Mouse (Mus musculus) lung, adult 2 months (tissue): ENCODE measurements around the gene Fgf11. TPM values are rescaled to one million over a fixed set of nuclear protein-coding genes. Genes with fewer than 3 reads are reported as not detected.

Source experiments
- DNase-seq: peaks from one replicate; pipeline ENCODE4 v3.0.0; 2022
- H3K4me1 ChIP-seq: fragments of 200-500 bp; 2 replicates; pipeline ENCODE4 v1.6.1; 2011; ENCODE audit warnings: low read length; ENCODE audit not compliant: control insufficient read depth, insufficient read depth
- H3K4me3 ChIP-seq: fragments of 200-500 bp; replicated peaks from 2 replicates; pipeline ENCODE3; 2011; ENCODE audit warnings: low read depth, mild to moderate bottlenecking, control low read depth, low read length; ENCODE audit errors: extremely low read depth
- CTCF ChIP-seq: fragments of 200-500 bp; IDR thresholded peaks from 2 replicates; pipeline ENCODE4 v1.5.1; 2011; ENCODE audit warnings: mild to moderate bottlenecking, low read length, control low read depth; ENCODE audit not compliant: insufficient read depth
- POLR2A ChIP-seq: fragments of 200-500 bp; IDR thresholded peaks from 2 replicates; pipeline ENCODE4 v1.6.1; 2011; ENCODE audit warnings: low read depth, mild to moderate bottlenecking, control low read depth, low read length, borderline replicate concordance; ENCODE audit errors: extremely low read depth
- WGBS: fragments of 180-500 bp; shearing (Covaris S2); methylation state at CpG from one replicate; pipeline ENCODE4 v1.1.7; 2018; 5-methylcytosine and 5-hydroxymethylcytosine counted together
- polyA plus RNA-seq: library from polyadenylated mRNA; depleted of rRNA; stranded (reverse); fragments of >200 nt; gene quantifications from 2 replicates; pipeline ENCODE4 v1.2.3, GENCODE M21; 2012

The Fgf11 gene
- polyA plus RNA-seq, 1 experiment = 8.0 TPM

GRCm38 (mm10) chr11:69822080-69822479 lies 20.4 kb upstream of the Fgf11 start, which contains the start of gene Spem1:
Spem1 (minus strand) TSS chr11:69822180.
- no peak for TF ChIP-seq POLR2A
- no peak for TF ChIP-seq CTCF
- no peak for DNase-seq
- 92% methylated on average over 3 of the region's 3 CpGs for WGBS
- Histone ChIP-seq H3K4me1 (no peaks in the 10 kb centered on the region), H3K4me3 (no peak within 1 kb of the TSS)

GRCm38 (mm10) chr11:69818871-69819270 lies 17.2 kb upstream of the Fgf11 start:
- no peak overlapping the region for H3K4me3 ChIP-seq
- no peak for DNase-seq
- no peaks in the 10 kb centered on the region for H3K4me1 ChIP-seq
- TF ChIP-seq POLR2A (no peak), CTCF (no peak)
- 83% methylated on average over 8 of the region's 8 CpGs for WGBS

GRCm38 (mm10) chr11:69818365-69818764 lies 16.7 kb upstream of the Fgf11 start, which contains the start of gene Spem2:
Spem2 (minus strand) TSS chr11:69818465.
- no peak for DNase-seq
- TF ChIP-seq POLR2A (no peak), CTCF (no peak)
- WGBS = 76% methylated on average over 2 of the region's 2 CpGs
- no peaks in the 10 kb centered on the region for H3K4me1 ChIP-seq
- no peak within 1 kb of the TSS for H3K4me3 ChIP-seq

GRCm38 (mm10) chr11:69816520-69816919 lies 14.9 kb upstream of the Fgf11 start:
- no peak for DNase-seq
- no peak for TF ChIP-seq POLR2A
- TF ChIP-seq CTCF = no peak
- Histone ChIP-seq H3K4me1 (no peaks in the 10 kb centered on the region), H3K4me3 (no peak overlapping the region)
- 87% methylated on average over 12 of the region's 12 CpGs for WGBS

GRCm38 (mm10) chr11:69815155-69815554 lies 13.5 kb upstream of the Fgf11 start, which contains the start of gene Gm39566:
Gm39566 (minus strand) TSS chr11:69815298.
- no peak for DNase-seq
- no peak within 1 kb of the TSS for H3K4me3 ChIP-seq
- 55% methylated on average over 10 of the region's 10 CpGs for WGBS
- no peaks in the 10 kb centered on the region for H3K4me1 ChIP-seq
- no peak for TF ChIP-seq POLR2A
- no peak for TF ChIP-seq CTCF

GRCm38 (mm10) chr11:69810280-69810679 lies 8.6 kb upstream of the Fgf11 start:
- no peak overlapping the region for H3K4me3 ChIP-seq
- no peaks in the 10 kb centered on the region for H3K4me1 ChIP-seq
- no peak for TF ChIP-seq CTCF
- TF ChIP-seq POLR2A = no peak
- no peak for DNase-seq

GRCm38 (mm10) chr11:69807641-69808040 lies 6.0 kb upstream of the Fgf11 start:
- 56% methylated on average over 2 of the region's 2 CpGs for WGBS
- no peak for DNase-seq
- TF ChIP-seq CTCF (no peak), POLR2A (no peak)
- peaks cover 5% of the 10 kb centered on the region for H3K4me1 ChIP-seq
- no peak overlapping the region for H3K4me3 ChIP-seq

- DNase-seq = no peak
- WGBS = 83% methylated on average over 4 of the region's 4 CpGs
- TF ChIP-seq CTCF (no peak), POLR2A (no peak)
- H3K4me3 ChIP-seq = no peak overlapping the region
- H3K4me1 ChIP-seq = peaks cover 9% of the 10 kb centered on the region
Measured at GRCm38 (mm10) chr11:69806378-69806777, 4.7 kb upstream of the Fgf11 start.

- no peak for TF ChIP-seq CTCF
- TF ChIP-seq POLR2A = no peak
- Histone ChIP-seq H3K4me1 (peaks cover 18% of the 10 kb centered on the region), H3K4me3 (peak within 1 kb of the TSS; percentile 57)
- peak; percentile 63 for DNase-seq
- WGBS = 28% methylated on average over 29 of the region's 29 CpGs
Measured at GRCm38 (mm10) chr11:69804972-69805909, 3.6 kb upstream of the Fgf11 start, which contains the start of gene Tmem102. Tmem102 (minus strand) TSS chr11:69805624.

- no peak overlapping the region for H3K4me3 ChIP-seq
- WGBS = 13% methylated on average over 12 of the region's 12 CpGs
- H3K4me1 ChIP-seq = peaks cover 20% of the 10 kb centered on the region
- peak; percentile 37 for DNase-seq
- TF ChIP-seq CTCF (no peak), POLR2A (no peak)
Measured at GRCm38 (mm10) chr11:69804652-69804940, 2.9 kb upstream of the Fgf11 start.
